Mouse (Mus musculus): Measurements from ENCODE around the gene BC016579. TPM values are rescaled to one million over a fixed set of nuclear protein-coding genes. Genes with fewer than 3 reads are reported as not detected.

BC016579 gene
- 0.83 and 2.1 TPM in 2 replicates for polyA plus RNA-seq (2012; ENCODE audit: insufficient read depth, low replicate concordance)

GRCm38 (mm10) chr16:45653934-45654332, at the start of gene BC016579:
TSS of gene BC016579 (minus strand) at chr16:45654068.
- no peak for TF ChIP-seq GATA1 (IDR thresholded peaks at IDR 0.05; ENCODE audit: borderline replicate concordance, low read length)
- no peaks in the 10 kb centered on the region for H3K9me3 ChIP-seq
- H3K36me3 ChIP-seq (replicated peaks; ENCODE audit: low read length), result peaks cover 74% of the 10 kb centered on the region
- H3K27me3 ChIP-seq (replicated peaks), result no peaks in the 10 kb centered on the region
- H3K4me3 ChIP-seq (replicated peaks), result peak within 1 kb of the TSS; percentile 89
- peaks cover 85% of the 10 kb centered on the region for H3K4me1 ChIP-seq

- H3K27me3 ChIP-seq (replicated peaks), result peaks cover 8% of the 10 kb centered on the region
- H3K36me3 ChIP-seq (replicated peaks; ENCODE audit: low read length), result no peaks in the 10 kb centered on the region
- TF ChIP-seq FLI1 (IDR thresholded peaks at IDR 0.05; ENCODE audit: low read length), result no peak
- no peak for TF ChIP-seq GATA1 (IDR thresholded peaks at IDR 0.05; ENCODE audit: borderline replicate concordance, low read length)
- no peak overlapping the region for H3K4me3 ChIP-seq (replicated peaks)
- H3K4me1 ChIP-seq, result no peaks in the 10 kb centered on the region
- H3K9me3 ChIP-seq, result no peaks in the 10 kb centered on the region
Observed at GRCm38 (mm10) chr16:45699301-45699700, 45.4 kb upstream of the BC016579 start.

DNA sequence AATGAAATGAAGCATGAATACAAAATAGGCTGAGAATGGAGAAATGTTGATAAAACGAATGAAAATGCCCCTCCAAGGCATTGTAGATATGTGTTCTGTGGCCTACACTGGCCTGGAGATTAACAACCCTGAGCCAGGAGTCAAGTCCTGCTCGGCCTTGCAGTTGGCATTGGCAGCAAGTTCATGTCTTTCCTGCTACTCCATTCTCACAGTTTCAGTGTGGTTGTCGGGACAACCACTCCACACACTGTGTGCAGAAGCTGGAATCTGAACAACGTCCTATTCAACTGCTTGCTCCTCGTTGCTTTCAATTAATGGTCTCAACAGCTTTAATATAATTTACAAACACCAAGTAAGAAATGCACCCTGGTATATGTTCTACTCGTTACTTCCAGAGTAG, 44.1 kb upstream of the BC016579 start:
- Histone ChIP-seq H3K4me3 (replicated peaks) (no peak overlapping the region), H3K9me3 (no peaks in the 10 kb centered on the region), H3K4me1 (no peaks in the 10 kb centered on the region), H3K27me3 (replicated peaks) (peaks cover 10% of the 10 kb centered on the region), H3K36me3 (replicated peaks; ENCODE audit: low read length) (no peaks in the 10 kb centered on the region)
- TF ChIP-seq FLI1 (IDR thresholded peaks at IDR 0.05; ENCODE audit: low read length) (no peak), GATA1 (IDR thresholded peaks at IDR 0.05; ENCODE audit: borderline replicate concordance, low read length) (no peak)

GRCm38 (mm10) chr16:45695445-45696160, 41.7 kb upstream of the BC016579 start:
- Histone ChIP-seq H3K9me3 (no peaks in the 10 kb centered on the region), H3K27me3 (replicated peaks) (peaks cover 10% of the 10 kb centered on the region), H3K4me1 (no peaks in the 10 kb centered on the region), H3K36me3 (replicated peaks; ENCODE audit: low read length) (no peaks in the 10 kb centered on the region), H3K4me3 (replicated peaks) (no peak overlapping the region)
- no peak for TF ChIP-seq GATA1 (IDR thresholded peaks at IDR 0.05; ENCODE audit: borderline replicate concordance, low read length)
- no peak for TF ChIP-seq FLI1 (IDR thresholded peaks at IDR 0.05; ENCODE audit: low read length)

GRCm38 (mm10) chr16:45693558-45693957, 39.7 kb upstream of the BC016579 start, which contains the start of gene Tmprss7:
TSS of gene Tmprss7 (minus strand) at chr16:45693658.
- H3K27me3 ChIP-seq (replicated peaks), result peaks cover 10% of the 10 kb centered on the region
- no peak within 1 kb of the TSS for H3K4me3 ChIP-seq (replicated peaks)
- TF ChIP-seq FLI1 (IDR thresholded peaks at IDR 0.05; ENCODE audit: low read length) (no peak), GATA1 (IDR thresholded peaks at IDR 0.05; ENCODE audit: borderline replicate concordance, low read length) (no peak)
- no peaks in the 10 kb centered on the region for H3K4me1 ChIP-seq
- no peaks in the 10 kb centered on the region for H3K9me3 ChIP-seq
- H3K36me3 ChIP-seq (replicated peaks; ENCODE audit: low read length), result no peaks in the 10 kb centered on the region

GRCm38 (mm10) chr16:45692851-45693250, 39.0 kb upstream of the BC016579 start:
- Histone ChIP-seq H3K9me3 (no peaks in the 10 kb centered on the region), H3K36me3 (replicated peaks; ENCODE audit: low read length) (no peaks in the 10 kb centered on the region), H3K27me3 (replicated peaks) (peaks cover 10% of the 10 kb centered on the region), H3K4me1 (no peaks in the 10 kb centered on the region), H3K4me3 (replicated peaks) (no peak overlapping the region)
- no peak for TF ChIP-seq FLI1 (IDR thresholded peaks at IDR 0.05; ENCODE audit: low read length)
- no peak for TF ChIP-seq GATA1 (IDR thresholded peaks at IDR 0.05; ENCODE audit: borderline replicate concordance, low read length)

DNA sequence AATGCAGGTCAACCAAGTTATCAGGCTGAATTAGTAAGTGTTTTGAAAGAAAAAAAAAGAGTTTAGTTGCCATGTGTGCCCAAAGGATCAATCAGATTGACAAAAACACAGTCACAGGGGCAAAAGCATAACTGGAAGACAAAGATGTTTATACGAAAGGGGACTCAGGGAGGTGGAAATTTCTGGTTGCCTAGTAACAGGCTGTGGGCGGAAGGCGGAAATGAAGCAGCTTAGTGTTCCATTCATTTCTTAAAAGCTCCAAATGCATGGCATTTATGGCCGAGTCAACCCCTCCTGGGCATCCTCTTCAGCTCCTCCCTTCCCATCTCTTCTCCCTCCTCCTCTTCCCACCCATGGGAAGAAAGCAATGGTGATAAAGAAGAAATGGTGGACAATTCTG, 36.3 kb upstream of the BC016579 start:
- no peak for TF ChIP-seq GATA1 (IDR thresholded peaks at IDR 0.05; ENCODE audit: borderline replicate concordance, low read length)
- no peaks in the 10 kb centered on the region for H3K36me3 ChIP-seq (replicated peaks; ENCODE audit: low read length)
- peaks cover 7% of the 10 kb centered on the region for H3K27me3 ChIP-seq (replicated peaks)
- no peaks in the 10 kb centered on the region for H3K4me1 ChIP-seq
- H3K9me3 ChIP-seq, result no peaks in the 10 kb centered on the region
- no peak overlapping the region for H3K4me3 ChIP-seq (replicated peaks)

- Histone ChIP-seq H3K9me3 (no peaks in the 10 kb centered on the region), H3K4me1 (no peaks in the 10 kb centered on the region; the same call in 1 of the 2 replicates), H3K4me3 (replicated peaks) (no peak overlapping the region), H3K27me3 (replicated peaks) (peaks cover 4% of the 10 kb centered on the region), H3K36me3 (replicated peaks; ENCODE audit: low read length) (no peaks in the 10 kb centered on the region)
- no peak for TF ChIP-seq FLI1 (IDR thresholded peaks at IDR 0.05; ENCODE audit: low read length)
- no peak for TF ChIP-seq GATA1 (IDR thresholded peaks at IDR 0.05; ENCODE audit: borderline replicate concordance, low read length)
Observed at GRCm38 (mm10) chr16:45686833-45687232, 33.0 kb upstream of the BC016579 start.

GRCm38 (mm10) chr16:45685295-45685694, 31.4 kb upstream of the BC016579 start:
- TF ChIP-seq FLI1 (IDR thresholded peaks at IDR 0.05; ENCODE audit: low read length) (no peak), GATA1 (IDR thresholded peaks at IDR 0.05; ENCODE audit: borderline replicate concordance, low read length) (no peak)
- no peaks in the 10 kb centered on the region; the same call in 1 of the 2 replicates for H3K4me1 ChIP-seq
- H3K9me3 ChIP-seq, result no peaks in the 10 kb centered on the region
- no peak overlapping the region for H3K4me3 ChIP-seq (replicated peaks)
- H3K27me3 ChIP-seq (replicated peaks), result peaks cover 4% of the 10 kb centered on the region
- H3K36me3 ChIP-seq (replicated peaks; ENCODE audit: low read length), result no peaks in the 10 kb centered on the region

GRCm38 (mm10) chr16:45684815-45685214, 30.9 kb upstream of the BC016579 start:
- TF ChIP-seq FLI1 (IDR thresholded peaks at IDR 0.05; ENCODE audit: low read length) (no peak), GATA1 (IDR thresholded peaks at IDR 0.05; ENCODE audit: borderline replicate concordance, low read length) (no peak)
- Histone ChIP-seq H3K27me3 (replicated peaks) (peaks cover 4% of the 10 kb centered on the region), H3K4me3 (replicated peaks) (no peak overlapping the region), H3K36me3 (replicated peaks; ENCODE audit: low read length) (no peaks in the 10 kb centered on the region), H3K9me3 (no peaks in the 10 kb centered on the region), H3K4me1 (no peaks in the 10 kb centered on the region; the same call in 1 of the 2 replicates)
